Mouse (Mus musculus): Measurements from ENCODE around the gene Picalm. TPM values are rescaled to one million over a fixed set of nuclear protein-coding genes. Genes with fewer than 3 reads are reported as not detected.
A peak's percentile ranks its signal among the peaks of the same experiment; 100 is the strongest.

The Picalm gene
- polyA plus RNA-seq, 1 experiment = 40.3 TPM

DNA sequence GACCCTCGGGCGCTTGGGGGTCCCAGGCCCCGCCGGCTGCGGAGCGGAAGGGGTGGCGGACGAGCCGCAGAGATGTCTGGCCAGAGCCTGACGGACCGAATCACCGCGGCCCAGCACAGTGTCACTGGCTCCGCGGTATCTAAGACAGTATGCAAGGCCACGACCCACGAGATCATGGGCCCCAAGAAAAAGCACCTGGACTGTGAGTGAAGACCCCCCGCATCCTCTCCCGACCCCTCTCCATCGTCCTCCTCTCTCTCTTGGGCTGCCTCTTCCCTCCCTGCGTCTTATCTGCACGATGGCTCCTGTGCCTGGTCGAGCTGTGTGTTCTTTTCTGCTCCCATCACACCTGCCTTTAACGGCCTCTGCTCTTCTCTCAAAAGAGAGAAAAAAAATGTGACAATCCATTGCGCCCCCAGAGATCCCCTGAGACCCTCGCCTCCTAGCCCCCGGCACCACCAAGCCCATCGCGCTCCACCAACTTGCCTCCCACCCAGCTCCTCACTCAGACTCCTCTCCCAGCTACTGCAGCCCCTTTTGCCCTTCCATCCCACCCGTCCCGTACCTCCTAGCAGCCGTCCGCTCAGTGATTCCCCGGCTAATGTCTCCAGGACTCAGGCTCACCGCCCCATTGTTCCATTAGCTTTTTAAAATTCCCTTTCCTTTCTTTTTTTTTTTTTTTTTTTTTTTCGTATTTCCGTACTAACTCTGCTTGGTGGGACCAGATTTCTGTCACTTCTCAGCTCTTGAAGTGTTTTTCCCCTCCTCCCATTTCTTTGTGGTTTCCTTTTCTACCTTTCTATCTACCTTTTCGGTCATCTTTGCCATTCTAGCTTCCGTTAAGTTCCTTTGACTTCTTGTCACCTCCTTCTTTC, 725 bp downstream of the Picalm start:
- peak overlapping the region; percentile 91 for H3K4me3 ChIP-seq (ENCODE audit: extremely low read depth, insufficient read depth, insufficient read length)
- H3K27ac ChIP-seq (ENCODE audit: insufficient read depth, low read length) = peak overlapping the region; percentile 86
- WGBS = under 1% methylated on average over 38 of the region's 39 CpGs
- no peaks in the 10 kb centered on the region; the same call in 1 of the 2 replicates for H3K4me1 ChIP-seq (ENCODE audit: control insufficient read depth, insufficient read depth, insufficient read length)
- TF ChIP-seq CTCF (IDR thresholded peaks at IDR 0.05; ENCODE audit: extremely low read depth, insufficient read depth, insufficient read length, insufficient replicate concordance) (no peak), POLR2A (IDR thresholded peaks at IDR 0.05; ENCODE audit: low read depth, low read length) (no peak; the same call in 1 of the 2 replicates)
- H3K36me3 ChIP-seq (ENCODE audit: control insufficient read depth, insufficient read depth, low read length) = no peaks in the 10 kb centered on the region
- peak in 1 of 2 experiments; percentile 21 for DNase-seq (ENCODE audit: low read depth in 1 of 2, low spot score in 2 of 2)
- H3K27me3 ChIP-seq (ENCODE audit: control insufficient read depth, insufficient read depth, low read length) = no peaks in the 10 kb centered on the region

DNA sequence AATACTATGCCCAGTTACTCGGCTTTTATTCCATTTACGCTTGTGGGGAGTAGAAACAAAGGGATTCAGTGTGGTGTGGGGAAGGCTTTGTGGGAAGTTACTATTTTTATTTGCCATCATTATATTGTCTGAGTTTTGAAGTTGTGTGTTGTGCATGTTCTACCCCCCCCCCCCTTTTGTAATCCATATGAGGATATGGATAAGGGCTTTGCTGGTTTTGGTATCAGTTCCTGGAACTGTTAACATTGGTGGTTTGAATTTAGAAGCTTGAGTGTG, 1.3 kb downstream of the Picalm start:
- H3K4me1 ChIP-seq (ENCODE audit: control insufficient read depth, insufficient read depth, insufficient read length) = no peaks in the 10 kb centered on the region; the same call in 1 of the 2 replicates
- H3K4me3 ChIP-seq (ENCODE audit: extremely low read depth, insufficient read depth, insufficient read length) = peak overlapping the region; percentile 91
- TF ChIP-seq POLR2A (IDR thresholded peaks at IDR 0.05; ENCODE audit: low read depth, low read length) (no peak), CTCF (IDR thresholded peaks at IDR 0.05; ENCODE audit: extremely low read depth, insufficient read depth, insufficient read length, insufficient replicate concordance) (no peak)
- no peak for DNase-seq (ENCODE audit: low read depth in 1 of 2, low spot score in 2 of 2)
- 0% methylated on average over 2 of the region's 2 CpGs for WGBS
- peak overlapping the region; percentile 86; the same call in 1 of the 2 replicates for H3K27ac ChIP-seq (ENCODE audit: insufficient read depth, low read length)
- H3K27me3 ChIP-seq (ENCODE audit: control insufficient read depth, insufficient read depth, low read length) = no peaks in the 10 kb centered on the region
- no peaks in the 10 kb centered on the region for H3K36me3 ChIP-seq (ENCODE audit: control insufficient read depth, insufficient read depth, low read length)

DNA sequence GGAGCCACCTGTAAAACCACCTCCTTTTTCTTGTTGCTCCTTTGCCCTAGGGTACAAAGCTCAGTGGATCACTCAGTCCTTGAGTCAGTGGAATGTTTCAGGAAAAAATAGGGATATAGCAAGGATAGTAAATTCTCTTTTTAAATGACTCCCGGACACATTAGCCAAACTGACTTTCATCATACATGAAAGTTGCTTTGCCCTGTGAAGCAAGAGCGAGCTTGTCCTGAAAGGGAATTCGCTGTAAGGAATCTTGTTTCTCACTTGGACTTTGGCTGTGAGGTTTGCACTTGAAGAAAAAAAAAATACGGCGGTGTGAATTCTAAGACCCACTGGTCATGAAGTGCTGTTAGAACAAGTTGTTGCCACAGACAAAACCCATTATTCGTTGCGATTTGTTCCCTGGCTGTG, 1.8 kb downstream of the Picalm start:
- no peak for DNase-seq (ENCODE audit: low read depth in 1 of 2, low spot score in 2 of 2)
- no peak for TF ChIP-seq POLR2A (IDR thresholded peaks at IDR 0.05; ENCODE audit: low read depth, low read length)
- TF ChIP-seq CTCF (IDR thresholded peaks at IDR 0.05; ENCODE audit: extremely low read depth, insufficient read depth, insufficient read length, insufficient replicate concordance) = no peak
- 11% methylated on average over 7 of the region's 7 CpGs for WGBS
- peak overlapping the region; percentile 91 for H3K4me3 ChIP-seq (ENCODE audit: extremely low read depth, insufficient read depth, insufficient read length)
- H3K4me1 ChIP-seq (ENCODE audit: control insufficient read depth, insufficient read depth, insufficient read length) = no peaks in the 10 kb centered on the region; the same call in 1 of the 2 replicates
- no peaks in the 10 kb centered on the region for H3K27me3 ChIP-seq (ENCODE audit: control insufficient read depth, insufficient read depth, low read length)
- no peaks in the 10 kb centered on the region for H3K36me3 ChIP-seq (ENCODE audit: control insufficient read depth, insufficient read depth, low read length)
- peak overlapping the region; percentile 42; the same call in 1 of the 2 replicates for H3K27ac ChIP-seq (ENCODE audit: insufficient read depth, low read length)

DNA sequence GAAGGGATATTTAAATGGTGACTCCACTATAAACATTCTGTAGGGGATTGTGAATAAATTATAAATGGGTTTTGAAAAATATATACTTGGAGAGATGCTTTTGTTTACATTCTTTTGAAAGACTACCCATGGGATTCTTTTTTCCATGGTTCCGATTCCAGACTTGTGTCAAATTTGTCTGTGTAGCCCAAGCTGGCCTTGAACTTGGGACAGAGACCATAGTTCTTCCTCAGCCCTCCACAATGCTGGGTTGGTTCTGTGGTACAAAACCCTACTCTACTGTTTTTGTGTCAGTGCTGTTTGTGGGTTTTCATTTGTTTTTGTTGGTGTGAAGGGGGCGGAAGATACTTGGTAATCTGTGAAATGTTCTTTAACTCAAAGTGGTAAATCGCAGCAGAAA, 2.3 kb downstream of the Picalm start:
- Histone ChIP-seq H3K27ac (ENCODE audit: insufficient read depth, low read length) (peak overlapping the region; percentile 42; the same call in 1 of the 2 replicates), H3K27me3 (ENCODE audit: control insufficient read depth, insufficient read depth, low read length) (no peaks in the 10 kb centered on the region), H3K36me3 (ENCODE audit: control insufficient read depth, insufficient read depth, low read length) (no peaks in the 10 kb centered on the region), H3K4me1 (ENCODE audit: control insufficient read depth, insufficient read depth, insufficient read length) (no peaks in the 10 kb centered on the region; the same call in 1 of the 2 replicates), H3K4me3 (ENCODE audit: extremely low read depth, insufficient read depth, insufficient read length) (peak overlapping the region; percentile 91)
- no peak for DNase-seq (ENCODE audit: low read depth in 1 of 2, low spot score in 2 of 2)
- TF ChIP-seq POLR2A (IDR thresholded peaks at IDR 0.05; ENCODE audit: low read depth, low read length) (no peak), CTCF (IDR thresholded peaks at IDR 0.05; ENCODE audit: extremely low read depth, insufficient read depth, insufficient read length, insufficient replicate concordance) (no peak)
- 56% methylated on average over 3 of the region's 3 CpGs for WGBS

DNA sequence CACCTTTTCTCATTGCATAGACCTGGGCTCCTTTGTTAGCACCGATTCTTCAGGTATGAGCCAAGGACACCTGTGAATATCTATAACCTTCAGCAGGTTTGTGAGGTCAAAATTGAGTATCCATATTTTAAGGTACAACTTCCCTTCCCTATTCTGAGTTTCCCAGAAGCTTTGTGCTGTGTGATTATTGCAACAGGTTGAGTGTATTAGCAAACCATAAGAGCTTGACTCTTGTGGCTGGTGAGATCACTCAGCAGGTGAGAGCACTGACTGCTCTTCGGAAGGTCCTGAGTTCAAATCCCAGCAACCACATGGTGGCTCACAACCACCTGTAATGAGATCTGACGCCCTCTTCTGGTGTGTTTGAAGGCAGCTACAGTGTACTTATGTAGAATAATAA, 6.7 kb downstream of the Picalm start:
- Histone ChIP-seq H3K36me3 (ENCODE audit: control insufficient read depth, insufficient read depth, low read length) (no peaks in the 10 kb centered on the region), H3K27me3 (ENCODE audit: control insufficient read depth, insufficient read depth, low read length) (no peaks in the 10 kb centered on the region), H3K4me1 (ENCODE audit: control insufficient read depth, insufficient read depth, insufficient read length) (peaks cover 2% of the 10 kb centered on the region), H3K27ac (ENCODE audit: insufficient read depth, low read length) (no peak overlapping the region), H3K4me3 (ENCODE audit: extremely low read depth, insufficient read depth, insufficient read length) (no peak overlapping the region)
- DNase-seq (ENCODE audit: low read depth in 1 of 2, low spot score in 2 of 2) = no peak
- WGBS = 80% methylated on average over 3 of the region's 3 CpGs
- TF ChIP-seq CTCF (IDR thresholded peaks at IDR 0.05; ENCODE audit: extremely low read depth, insufficient read depth, insufficient read length, insufficient replicate concordance) = no peak
- TF ChIP-seq POLR2A (IDR thresholded peaks at IDR 0.05; ENCODE audit: low read depth, low read length) = no peak

DNA sequence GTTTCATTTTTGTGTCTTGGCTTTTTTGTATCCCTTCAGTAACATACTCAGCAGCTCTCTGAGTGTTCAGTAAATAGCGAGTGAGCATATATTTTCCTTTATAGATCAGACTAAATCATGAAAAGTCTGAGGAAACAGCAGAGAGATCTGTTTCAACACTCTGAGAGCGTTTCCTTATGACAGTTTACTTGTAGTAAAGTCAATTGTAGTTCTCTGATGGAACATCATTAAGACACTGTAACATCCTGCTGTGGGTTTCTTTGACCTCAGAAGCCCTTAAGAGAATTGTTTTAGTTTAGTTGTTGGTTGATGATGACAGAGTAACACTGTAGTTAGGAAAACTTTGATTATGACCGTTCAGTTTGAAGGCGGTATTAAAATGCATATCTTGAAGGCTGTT, 8.3 kb downstream of the Picalm start:
- Histone ChIP-seq H3K4me1 (ENCODE audit: control insufficient read depth, insufficient read depth, insufficient read length) (peaks cover 11% of the 10 kb centered on the region), H3K36me3 (ENCODE audit: control insufficient read depth, insufficient read depth, low read length) (no peaks in the 10 kb centered on the region), H3K27ac (ENCODE audit: insufficient read depth, low read length) (no peak overlapping the region), H3K27me3 (ENCODE audit: control insufficient read depth, insufficient read depth, low read length) (no peaks in the 10 kb centered on the region), H3K4me3 (ENCODE audit: extremely low read depth, insufficient read depth, insufficient read length) (no peak overlapping the region)
- WGBS = 48% methylated on average over 4 of the region's 4 CpGs
- no peak for DNase-seq (ENCODE audit: low read depth in 1 of 2, low spot score in 2 of 2)
- no peak for TF ChIP-seq CTCF (IDR thresholded peaks at IDR 0.05; ENCODE audit: extremely low read depth, insufficient read depth, insufficient read length, insufficient replicate concordance)
- no peak for TF ChIP-seq POLR2A (IDR thresholded peaks at IDR 0.05; ENCODE audit: low read depth, low read length)

DNA sequence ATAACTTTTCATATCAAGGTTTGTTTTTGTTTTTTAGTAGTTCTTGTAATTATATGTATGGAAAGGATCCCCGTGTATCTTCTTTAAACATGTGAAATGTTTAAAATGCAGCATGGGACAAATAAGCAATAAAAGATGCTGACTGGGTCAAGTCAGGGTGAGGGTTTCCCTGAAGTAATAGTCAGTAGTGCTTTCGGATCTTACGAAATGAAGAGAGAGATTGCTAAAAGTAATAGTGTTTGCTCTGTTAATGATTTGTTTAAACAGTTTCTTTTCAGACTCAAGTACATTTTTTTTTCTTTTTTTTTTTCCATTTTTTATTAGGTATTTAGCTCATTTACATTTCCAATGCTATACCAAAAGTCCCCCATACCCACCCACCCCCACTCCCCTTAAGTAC, 10.3 kb downstream of the Picalm start:
- Histone ChIP-seq H3K4me1 (ENCODE audit: control insufficient read depth, insufficient read depth, insufficient read length) (peaks cover 14% of the 10 kb centered on the region), H3K27ac (ENCODE audit: insufficient read depth, low read length) (no peak overlapping the region), H3K36me3 (ENCODE audit: control insufficient read depth, insufficient read depth, low read length) (no peaks in the 10 kb centered on the region), H3K27me3 (ENCODE audit: control insufficient read depth, insufficient read depth, low read length) (no peaks in the 10 kb centered on the region), H3K4me3 (ENCODE audit: extremely low read depth, insufficient read depth, insufficient read length) (no peak overlapping the region)
- 79% methylated on average over 3 of the region's 3 CpGs for WGBS
- no peak for DNase-seq (ENCODE audit: low read depth in 1 of 2, low spot score in 2 of 2)
- TF ChIP-seq CTCF (IDR thresholded peaks at IDR 0.05; ENCODE audit: extremely low read depth, insufficient read depth, insufficient read length, insufficient replicate concordance) (no peak), POLR2A (IDR thresholded peaks at IDR 0.05; ENCODE audit: low read depth, low read length) (no peak)

Measured in spleen, adult 2 months (tissue).